Mouse (Mus musculus) Muller cell, postnatal 12 days (primary cell): ENCODE measurements around the gene A730046J19Rik.

Experiments used
- DNase-seq: peaks from one replicate; pipeline ENCODE4 v3.0.0-alpha.2; 2015; ENCODE audit errors: inconsistent ontology term

A730046J19Rik gene

GRCm38 (mm10) chrX:144153523-144153922 is at the start of gene A730046J19Rik:
A730046J19Rik (plus strand) TSS chrX:144153695.
- DNase-seq, result no peak

DNA sequence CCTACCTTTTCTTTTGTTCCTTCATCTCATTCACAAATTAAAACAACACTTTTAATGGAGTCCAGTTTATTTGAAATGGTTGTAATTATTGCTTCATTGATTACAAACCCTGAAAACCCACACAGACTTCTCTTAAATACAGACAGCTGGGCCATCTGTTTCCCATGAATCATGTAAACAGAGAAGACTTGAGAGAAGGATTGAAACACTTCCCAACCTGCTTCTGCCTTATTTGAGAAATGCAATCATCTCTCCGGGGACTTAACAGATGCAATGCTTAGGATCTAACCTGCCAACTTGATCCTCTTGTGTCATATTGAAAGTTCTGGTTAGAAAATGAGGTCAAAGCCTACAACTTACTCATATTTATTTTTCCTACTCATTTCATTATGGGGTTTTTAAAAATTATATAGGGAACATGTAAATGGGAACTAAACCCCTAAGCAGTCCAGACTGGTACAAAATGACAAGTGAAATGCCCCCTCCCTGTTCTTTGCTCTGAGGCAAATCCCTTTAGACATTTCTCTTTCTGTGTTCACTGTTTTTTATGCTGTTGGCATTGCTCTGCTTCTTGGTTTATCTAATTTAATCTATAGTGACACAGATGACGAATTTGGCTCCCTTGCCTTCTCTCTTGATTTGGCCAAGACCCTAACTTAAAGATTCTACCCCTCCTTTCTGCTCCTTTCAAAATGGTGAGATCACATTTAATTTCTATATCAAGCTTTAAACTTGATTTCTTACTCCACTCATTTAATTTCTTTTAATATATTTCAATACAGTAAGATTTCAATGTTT is 48.7 kb upstream of the A730046J19Rik start:
- DNase-seq, result no peak

GRCm38 (mm10) chrX:144136281-144136680 is 17.2 kb upstream of the A730046J19Rik start:
- DNase-seq, result no peak

- no peak for DNase-seq
Measured at GRCm38 (mm10) chrX:144149987-144150386, 3.5 kb upstream of the A730046J19Rik start.

DNA sequence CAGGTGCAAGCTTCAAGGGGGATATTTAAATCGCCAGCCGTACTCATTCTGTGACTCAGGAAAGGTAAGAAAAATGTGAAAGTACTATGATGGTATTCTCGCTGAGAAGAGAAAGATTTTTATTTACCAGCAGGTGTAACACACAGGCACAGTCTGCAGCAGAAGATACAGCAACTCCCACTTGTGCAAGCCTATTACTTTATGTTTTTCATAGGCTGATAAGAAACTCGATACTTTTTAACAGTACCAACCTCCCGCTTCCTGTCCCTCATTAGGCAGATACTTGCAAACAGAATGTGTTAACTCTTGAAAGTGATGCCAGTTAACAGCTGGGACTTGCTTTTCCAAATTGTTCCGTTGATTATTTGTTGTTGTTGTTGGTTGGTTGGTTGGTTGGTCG is 616 bp downstream of the A730046J19Rik start:
- DNase-seq, result no peak

GRCm38 (mm10) chrX:144162936-144163335 is 9.4 kb downstream of the A730046J19Rik start:
- DNase-seq, result no peak
